Mouse (Mus musculus) brain, embryonic 18.5 days (tissue): ENCODE results near the gene Clrn2.

ENCODE experiments used
- DNase-seq: peaks from one replicate; pipeline ENCODE4 v3.0.0-alpha.2; 2012; ENCODE audit warnings: low read depth, low spot score

Gene Clrn2

GRCm38 (mm10) chr5:45449831-45450716 lies 3.5 kb upstream of the Clrn2 start, which contains the start of gene Qdpr:
Gene Qdpr, minus strand, starts transcription at chr5:45450236.
- peak; percentile 97 for DNase-seq

GRCm38 (mm10) chr5:45454456-45454855 lies 905 bp downstream of the Clrn2 start:
- DNase-seq: no peak

DNA sequence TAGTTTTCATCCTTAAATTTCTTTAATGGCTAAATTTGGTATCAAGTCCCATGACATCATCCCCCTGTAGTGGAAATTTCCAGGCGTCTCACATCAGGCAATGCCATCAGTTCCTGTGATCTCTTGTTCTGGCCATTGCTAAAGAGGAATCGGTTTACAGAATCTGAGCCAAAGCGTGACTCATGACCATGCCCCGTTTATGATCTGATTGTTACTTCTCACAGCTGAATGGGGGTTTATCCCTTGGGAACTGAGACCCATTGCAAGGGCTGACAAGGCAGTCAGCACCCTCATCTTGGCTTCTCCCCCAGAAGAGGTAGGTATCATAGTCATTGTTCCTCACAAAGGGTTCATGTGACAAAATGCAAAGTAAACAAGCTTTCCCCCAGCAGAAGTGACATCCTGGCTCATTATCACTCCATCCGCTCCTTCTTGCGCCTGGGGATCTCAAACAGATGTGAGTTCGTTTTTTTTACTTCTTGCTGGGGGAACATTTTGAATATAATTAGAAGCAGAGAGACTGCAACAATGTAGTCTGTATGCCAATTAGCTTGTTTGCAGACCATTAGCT lies 19.4 kb downstream of the Clrn2 start:
- no peak for DNase-seq

- no peak for DNase-seq
These were observed 20.0 kb downstream of the Clrn2 start for GRCm38 (mm10) chr5:45473521-45473920.

DNA sequence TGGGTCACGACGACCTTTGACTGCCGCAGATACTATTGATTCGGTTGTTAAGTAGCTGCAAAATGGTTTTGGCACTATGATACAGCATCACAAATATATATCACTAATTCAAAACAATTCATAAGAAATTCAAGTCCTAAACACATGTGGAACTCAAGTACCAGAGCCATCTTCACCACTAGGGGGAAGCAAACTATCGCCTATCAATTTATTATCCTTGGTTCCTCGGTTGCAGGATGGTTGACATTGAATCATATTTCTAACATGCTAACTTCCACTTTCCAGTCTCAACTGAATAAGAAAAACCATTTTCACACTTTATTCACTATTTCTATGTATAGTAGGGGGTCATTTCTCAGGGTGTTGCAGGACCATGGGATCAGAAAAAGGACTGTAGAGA lies 20.7 kb downstream of the Clrn2 start:
- peak; percentile 51 for DNase-seq

GRCm38 (mm10) chr5:45474758-45475157 lies 21.2 kb downstream of the Clrn2 start:
- no peak for DNase-seq

DNA sequence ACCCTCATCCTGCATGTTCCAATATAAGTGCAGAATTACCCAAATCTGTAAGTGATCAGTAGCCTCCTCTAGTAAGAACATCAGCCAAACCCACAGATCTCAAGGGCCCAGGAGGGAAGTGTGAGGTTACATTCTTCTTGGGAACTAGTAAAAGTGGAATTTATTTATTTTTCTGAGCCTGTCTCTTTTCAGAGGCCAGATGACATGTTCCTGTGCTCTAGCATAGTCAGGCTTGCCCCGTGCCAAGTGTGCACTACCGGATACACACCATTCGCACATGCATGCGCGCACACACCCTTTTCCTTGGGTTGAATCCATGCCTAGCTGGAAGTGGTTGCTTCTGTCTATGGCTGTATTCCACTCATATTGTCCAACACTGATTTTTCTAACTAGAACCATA lies 22.2 kb downstream of the Clrn2 start:
- no peak for DNase-seq

GRCm38 (mm10) chr5:45476288-45476687 lies 22.7 kb downstream of the Clrn2 start:
- DNase-seq: no peak

- DNase-seq: no peak
These were observed 24.1 kb downstream of the Clrn2 start for GRCm38 (mm10) chr5:45477601-45478000.

- no peak for DNase-seq
These were observed 26.5 kb downstream of the Clrn2 start for GRCm38 (mm10) chr5:45480066-45480465.

GRCm38 (mm10) chr5:45481125-45481524 lies 27.6 kb downstream of the Clrn2 start:
- DNase-seq: no peak

DNA sequence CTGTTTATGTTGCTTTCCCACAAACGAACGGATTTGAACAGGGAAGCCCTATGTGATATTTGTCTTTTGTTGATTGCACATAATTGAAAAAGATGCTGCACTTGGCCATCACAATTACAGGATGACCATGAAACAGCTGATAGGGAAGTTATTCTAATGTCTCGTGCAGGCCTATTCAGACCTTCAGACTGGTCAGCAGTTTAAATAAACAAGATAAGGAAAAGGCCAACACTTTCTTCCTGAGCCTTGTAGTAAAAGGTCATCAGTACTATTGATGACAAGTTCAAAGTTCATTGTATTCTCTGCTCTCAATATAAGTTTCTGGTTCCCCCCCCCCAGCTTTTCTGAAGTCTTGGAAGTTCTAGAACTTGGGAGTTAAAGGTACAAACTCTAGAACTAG lies 29.1 kb downstream of the Clrn2 start:
- no peak for DNase-seq

DNA sequence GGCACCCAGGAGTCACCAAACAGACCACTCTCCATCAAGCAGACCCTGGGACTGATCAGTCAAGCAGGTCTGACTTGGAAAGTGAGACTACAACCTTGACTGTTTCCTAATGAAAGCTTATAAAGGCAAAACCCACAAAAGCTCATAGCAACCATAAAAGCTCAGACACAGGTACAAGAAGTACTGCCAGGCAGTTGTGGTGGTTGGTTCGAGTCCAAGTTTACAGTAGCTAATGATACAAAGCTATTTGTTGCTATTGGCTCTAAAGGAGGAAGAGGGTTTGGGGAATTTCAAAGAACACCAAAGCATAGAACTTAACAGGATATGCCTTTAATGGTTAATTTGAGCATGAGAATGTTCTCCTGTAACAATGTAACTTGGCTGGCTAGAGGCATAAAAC lies 30.1 kb downstream of the Clrn2 start:
- no peak for DNase-seq

- DNase-seq: no peak
These were observed 38.2 kb downstream of the Clrn2 start for GRCm38 (mm10) chr5:45491776-45492175.

- peak; percentile 81 for DNase-seq
These were observed 39.9 kb downstream of the Clrn2 start, which contains the start of gene Lap3 for GRCm38 (mm10) chr5:45493191-45494092. Gene Lap3, plus strand, starts transcription at chr5:45493374.

DNA sequence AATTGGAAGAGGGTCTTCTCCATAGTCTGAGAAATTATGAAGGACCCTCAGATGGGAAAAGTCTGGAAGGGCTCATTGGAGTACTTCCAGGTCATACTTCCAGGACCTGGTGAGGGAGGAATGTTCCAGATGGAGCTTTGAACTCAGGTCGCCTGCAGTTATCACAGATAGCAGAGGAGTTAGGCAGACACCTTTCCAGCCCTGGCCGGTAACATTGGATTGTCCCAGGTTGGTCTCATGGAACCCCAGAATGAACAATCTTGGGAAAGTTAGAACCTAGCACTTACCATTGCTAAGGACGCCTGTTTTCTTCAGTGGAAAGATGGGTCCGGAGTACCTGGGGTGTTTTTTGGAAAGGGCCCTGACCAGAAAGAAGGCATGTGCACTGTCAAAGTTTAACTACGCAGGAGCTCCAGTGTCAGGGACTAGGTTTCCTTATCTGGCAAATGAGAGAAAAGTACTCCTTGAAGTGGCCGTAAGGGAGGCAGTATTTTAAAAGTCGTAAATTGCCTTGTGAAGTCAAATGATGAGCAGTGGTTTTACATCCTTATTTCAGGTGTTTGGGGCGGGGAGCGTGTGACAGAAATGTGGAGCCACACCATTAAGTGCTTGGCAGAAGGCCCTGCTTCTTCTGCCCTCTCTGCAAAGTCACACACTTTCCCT lies 40.7 kb downstream of the Clrn2 start:
- no peak for DNase-seq

- no peak for DNase-seq
These were observed 42.0 kb downstream of the Clrn2 start for GRCm38 (mm10) chr5:45495429-45495975.

- DNase-seq: no peak
These were observed 42.5 kb downstream of the Clrn2 start for GRCm38 (mm10) chr5:45496042-45496441.

GRCm38 (mm10) chr5:45496479-45496878 lies 42.9 kb downstream of the Clrn2 start:
- no peak for DNase-seq

- no peak for DNase-seq
These were observed 43.5 kb downstream of the Clrn2 start for GRCm38 (mm10) chr5:45496930-45497550.

GRCm38 (mm10) chr5:45497564-45497963 lies 44.0 kb downstream of the Clrn2 start:
- no peak for DNase-seq
